Mouse (Mus musculus) layer of hippocampus, adult 2 months (tissue): Measurements from ENCODE around the gene Tcf20. TPM values are rescaled to one million over a fixed set of nuclear protein-coding genes. Genes with fewer than 3 reads are reported as not detected.
A peak's percentile ranks its signal among the peaks of the same experiment; 100 is the strongest.

ENCODE experiments used
- DNase-seq, 2 experiments: peaks; one replicate each; pipeline ENCODE4 v3.0.0; 2022; ENCODE audit warnings: low spot score in 2 of 2
- H3K27ac ChIP-seq: fragments of 200-600 bp; 2 replicates; pipeline ENCODE4 v1.8.1; 2022
- H3K4me3 ChIP-seq: fragments of 200-600 bp; 2 replicates; pipeline ENCODE4 v1.8.1; 2022; ENCODE audit warnings: mild to moderate bottlenecking
- CTCF ChIP-seq: fragments of 200-600 bp; conservative IDR thresholded peaks from 2 replicates; pipeline ENCODE4 v1.8.1; 2022; ENCODE audit warnings: antibody characterized with exemption, mild to moderate bottlenecking, moderate library complexity
- total RNA-seq, 2 experiments: library from RNA; stranded (reverse); gene quantifications; 2 replicates each; pipeline ENCODE4 v1.2.3; 2021

Tcf20 gene
- total RNA-seq, 2 experiments from 2014 or later, result 219 to 230 TPM

- no peak for DNase-seq
- Histone ChIP-seq H3K4me3 (no peak overlapping the region), H3K27ac (no peak overlapping the region)
- no peak for TF ChIP-seq CTCF
These were observed 165.3 kb downstream of the Tcf20 start for GRCm38 (mm10) chr15:82822347-82822746.

GRCm38 (mm10) chr15:82821657-82822056 lies 166.0 kb downstream of the Tcf20 start:
- Histone ChIP-seq H3K27ac (no peak overlapping the region), H3K4me3 (no peak overlapping the region)

DNA sequence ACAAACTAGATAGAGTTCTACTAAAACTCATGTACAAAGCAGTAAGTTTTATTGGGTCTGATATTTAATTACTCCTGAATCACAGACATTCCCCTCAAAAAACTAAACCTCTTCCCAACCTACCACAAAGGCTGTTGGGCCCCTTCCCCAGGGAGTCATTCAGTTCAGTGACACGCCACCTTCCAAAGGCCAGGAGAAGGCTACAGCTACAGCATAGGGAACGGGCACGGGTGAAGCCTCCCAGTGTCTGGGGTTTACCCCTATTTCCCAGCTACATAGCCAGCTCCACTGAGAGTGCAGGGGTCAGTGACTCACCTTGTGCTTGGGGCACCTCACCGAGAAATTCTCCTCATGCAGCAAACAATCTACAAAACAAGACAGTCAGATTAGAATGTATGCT lies 172.4 kb downstream of the Tcf20 start:
- DNase-seq, result no peak
- no peak overlapping the region for H3K27ac ChIP-seq
- H3K4me3 ChIP-seq, result no peak overlapping the region
- no peak for TF ChIP-seq CTCF

More at GRCm38 (mm10) chr15:82821657-82822056, 166.0 kb downstream of the Tcf20 start:
- no peak for DNase-seq
- TF ChIP-seq CTCF, result no peak

- Histone ChIP-seq H3K27ac (no peak overlapping the region), H3K4me3 (no peak overlapping the region)
- DNase-seq, result peak; percentile 23 to 55
- TF ChIP-seq CTCF, result peak; percentile 92
These were observed 172.9 kb downstream of the Tcf20 start for GRCm38 (mm10) chr15:82814806-82815205.

DNA sequence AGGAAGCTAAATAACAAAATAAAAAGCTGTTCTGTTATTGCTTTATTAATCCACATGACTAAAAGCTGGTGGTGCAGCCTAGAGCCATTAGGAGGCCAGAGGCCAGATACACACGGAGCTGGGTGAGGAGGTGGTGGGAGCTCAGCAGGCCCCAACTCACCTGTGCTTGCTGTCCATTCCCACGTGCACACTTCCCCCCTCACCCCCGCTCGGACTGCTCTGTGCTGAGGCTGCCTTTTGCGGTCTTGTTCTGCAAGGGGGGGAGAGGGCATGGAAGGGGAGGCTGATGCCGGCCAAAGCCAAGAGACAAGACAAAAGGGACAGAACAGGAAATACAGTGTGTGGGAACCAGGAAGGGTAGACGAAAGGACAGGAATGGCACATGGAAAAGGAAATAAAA lies 173.4 kb downstream of the Tcf20 start:
- H3K4me3 ChIP-seq, result no peak overlapping the region
- no peak overlapping the region for H3K27ac ChIP-seq
- no peak for DNase-seq
- no peak for TF ChIP-seq CTCF

DNA sequence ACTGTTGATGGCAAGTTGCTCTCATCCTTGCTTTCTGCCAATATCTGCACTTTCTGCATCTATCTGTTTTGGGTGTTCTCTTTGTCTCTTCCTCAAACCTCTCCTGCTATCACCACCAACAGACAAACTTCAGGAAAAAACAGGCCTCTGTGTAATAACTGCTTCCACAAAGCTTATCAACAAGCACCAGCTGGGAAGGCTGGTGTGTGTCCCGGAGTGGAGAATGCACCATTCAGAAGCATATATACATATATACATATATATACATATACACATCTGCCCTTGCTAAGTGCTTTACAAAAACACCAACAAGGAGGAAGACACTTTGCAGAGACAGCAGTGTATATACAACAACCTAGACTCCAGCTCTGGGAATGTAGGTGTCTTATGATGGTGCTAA lies 177.1 kb downstream of the Tcf20 start:
- H3K27ac ChIP-seq, result no peak overlapping the region
- no peak for TF ChIP-seq CTCF
- no peak for DNase-seq
- H3K4me3 ChIP-seq, result no peak overlapping the region

DNA sequence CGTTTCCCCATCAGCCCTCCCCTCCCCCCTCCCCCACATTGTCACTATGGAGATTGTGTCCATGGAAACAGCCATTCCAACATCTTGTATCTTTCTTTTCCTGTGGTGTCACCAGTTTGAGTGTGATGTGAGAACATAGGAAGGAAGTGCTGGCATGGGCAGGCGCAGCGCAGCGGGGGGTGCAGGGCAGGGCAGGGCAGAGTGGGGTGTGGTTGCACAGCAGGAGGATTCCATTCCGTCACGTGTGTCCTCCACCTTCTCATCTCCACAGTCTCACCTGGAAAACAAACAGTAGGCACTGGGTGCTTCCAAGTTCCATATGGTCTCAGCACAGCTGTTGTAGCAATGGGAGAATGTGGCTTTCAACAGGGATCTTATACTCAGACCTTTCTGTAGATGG lies 178.2 kb downstream of the Tcf20 start:
- H3K27ac ChIP-seq, result peak overlapping the region; percentile 55; the same call in 1 of the 2 replicates
- H3K4me3 ChIP-seq, result no peak overlapping the region
- TF ChIP-seq CTCF, result no peak
- DNase-seq, result no peak

GRCm38 (mm10) chr15:82806969-82807763 lies 180.5 kb downstream of the Tcf20 start:
- H3K4me3 ChIP-seq, result no peak overlapping the region
- no peak for DNase-seq
- H3K27ac ChIP-seq, result no peak overlapping the region
- no peak for TF ChIP-seq CTCF

DNA sequence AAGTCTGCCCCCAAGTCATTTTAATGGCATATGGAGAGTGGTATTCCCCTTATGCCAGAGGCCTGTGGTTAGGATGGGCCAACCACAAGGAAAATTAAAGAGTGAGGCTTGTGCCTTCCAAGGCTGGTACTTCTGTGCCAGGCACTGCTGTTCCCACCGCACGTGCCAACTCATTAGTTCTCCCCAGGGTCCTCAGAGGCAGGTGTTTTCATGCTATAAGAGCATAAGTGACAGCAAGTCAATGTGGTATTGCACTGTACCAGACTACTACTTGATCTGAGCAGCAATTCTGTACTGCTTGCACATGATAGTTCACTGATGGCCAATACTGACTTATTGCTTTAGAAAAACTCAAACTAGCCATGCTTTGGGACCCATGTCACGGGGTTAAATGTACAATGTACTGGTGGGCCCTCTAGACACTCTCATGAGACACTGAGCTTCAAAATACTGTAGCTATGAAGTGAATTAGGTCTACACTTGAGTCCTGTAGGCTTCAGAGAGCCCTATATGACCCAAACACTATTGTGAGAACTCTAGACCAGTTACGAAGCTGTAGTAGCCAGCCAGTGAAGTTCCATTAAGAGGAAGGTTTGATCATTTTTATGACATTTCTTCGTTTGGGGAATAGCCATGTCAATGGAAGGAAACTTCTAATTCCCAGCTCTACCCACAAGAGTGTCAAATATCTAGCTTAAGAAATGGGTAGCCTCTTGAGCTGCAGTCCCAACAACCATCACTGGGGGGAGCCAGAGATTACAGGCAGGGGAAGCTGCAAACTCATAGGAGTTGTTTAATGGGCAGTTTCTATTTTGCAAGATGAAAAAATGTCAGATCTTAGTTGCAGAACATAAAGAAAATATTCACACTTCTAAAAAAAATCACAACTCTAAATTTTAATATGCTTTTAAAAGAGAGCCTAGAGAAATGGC lies 182.7 kb downstream of the Tcf20 start:
- Histone ChIP-seq H3K27ac (no peak overlapping the region), H3K4me3 (no peak overlapping the region)
- DNase-seq, result peak; percentile 81 to 92
- peak; percentile 98 for TF ChIP-seq CTCF

- H3K4me3 ChIP-seq, result no peak overlapping the region
- DNase-seq, result no peak
- H3K27ac ChIP-seq, result no peak overlapping the region
- no peak for TF ChIP-seq CTCF
These were observed 191.7 kb downstream of the Tcf20 start for GRCm38 (mm10) chr15:82795936-82796440.

DNA sequence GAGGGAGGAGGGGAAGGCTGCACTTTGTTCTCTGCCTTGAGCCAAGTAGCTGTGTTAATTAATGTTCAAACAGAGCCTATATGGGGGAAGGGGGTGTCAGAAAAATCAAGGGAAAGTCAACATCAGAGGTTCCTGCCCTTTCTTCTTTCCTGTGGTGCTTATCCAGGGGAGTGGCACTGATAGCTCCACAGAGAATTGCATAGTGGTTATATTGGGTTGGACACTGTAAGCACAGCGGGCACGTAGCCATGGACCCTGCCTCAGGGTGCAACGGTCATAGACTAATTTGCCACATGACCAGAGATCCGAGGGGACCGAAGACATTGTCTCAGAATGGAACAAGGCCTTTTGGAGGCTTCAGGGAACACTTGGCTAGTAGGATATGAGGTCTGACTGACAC lies 193.4 kb downstream of the Tcf20 start, which contains the start of gene Cyp2d26:
Gene Cyp2d26 (minus strand): TSS at position 18 of the 400 bp plus-strand sequence.
- DNase-seq, result no peak
- Histone ChIP-seq H3K4me3 (no peak within 1 kb of the TSS), H3K27ac (no peak within 1 kb of the TSS)
- no peak for TF ChIP-seq CTCF

GRCm38 (mm10) chr15:82793868-82794267 lies 193.8 kb downstream of the Tcf20 start:
- Histone ChIP-seq H3K4me3 (no peak overlapping the region), H3K27ac (no peak overlapping the region)
- no peak for TF ChIP-seq CTCF
- no peak for DNase-seq

GRCm38 (mm10) chr15:82793454-82793853 lies 194.2 kb downstream of the Tcf20 start:
- TF ChIP-seq CTCF, result no peak
- Histone ChIP-seq H3K27ac (no peak overlapping the region), H3K4me3 (no peak overlapping the region)
- no peak for DNase-seq
